Mouse (Mus musculus) left cerebral cortex, postnatal 14 days (tissue): ENCODE measurements around the gene Atp1a1. TPM values are rescaled to one million over a fixed set of nuclear protein-coding genes. Genes with fewer than 3 reads are reported as not detected.

ENCODE experiments used
- DNase-seq, 2 experiments: peaks; one replicate each; pipeline ENCODE4 v3.0.0; 2021 to 2022; ENCODE audit warnings: low spot score in 2 of 2, mixed read lengths in 1 of 2
- intact Hi-C: fragments of 180-260 bp; cut with DNase I; formaldehyde crosslinking; loops from one replicate; pipeline ENCODE4 v1.15.1; 2025
- long read RNA-seq, 2 experiments: library from polyadenylated mRNA; stranded (forward); transcript quantifications; one replicate each; pipeline ENCODE4 v2.0.0; 2021
- total RNA-seq, 2 experiments: library from RNA; stranded (reverse); gene quantifications; 2 replicates each; pipeline ENCODE4 v1.2.3; 2021

Gene Atp1a1
- total RNA-seq: 1,000 to 10,000 TPM; 1,135 to 1,354 TPM
- long read RNA-seq, experiment 1, transcript Atp1a1-201 (23 exons, 3,679 nt): major isoform, 186 of 257 reads
- long read RNA-seq, experiment 1, partial matches to known transcripts: 46 of 257 reads
- long read RNA-seq, experiment 1, other reads (novel, unspliced or antisense): 25 of 257 reads
- long read RNA-seq, experiment 2, transcript Atp1a1-201 (23 exons, 3,679 nt): major isoform, 140 of 243 reads
- long read RNA-seq, experiment 2, partial matches to known transcripts: 65 of 243 reads
- long read RNA-seq, experiment 2, other reads (novel, unspliced or antisense): 37 of 243 reads

GRCm38 (mm10) chr3:101604550-101605223 lies at the start of gene Atp1a1:
TSS of gene Atp1a1 (minus strand) at chr3:101604684.
- DNase-seq: peak; percentile 99
- intact Hi-C loops: loop anchor here (2.0 to 5.0 kb wide), 2 partner anchors 102 to 198 kb away; no protein-coding TSS in a partner anchor

GRCm38 (mm10) chr3:101653446-101653845 lies 49.0 kb upstream of the Atp1a1 start:
- peak; percentile 64 to 76 for DNase-seq
- intact Hi-C loops: no loop called here

GRCm38 (mm10) chr3:101652967-101653366 lies 48.5 kb upstream of the Atp1a1 start:
- intact Hi-C loops: no loop called here
- no peak for DNase-seq

GRCm38 (mm10) chr3:101650328-101650727 lies 45.8 kb upstream of the Atp1a1 start:
- DNase-seq: no peak
- intact Hi-C loops: no loop called here

- no peak for DNase-seq
- intact Hi-C loops: no loop called here
Measured at GRCm38 (mm10) chr3:101649271-101649670, 44.8 kb upstream of the Atp1a1 start.

GRCm38 (mm10) chr3:101648096-101648793 lies 43.8 kb upstream of the Atp1a1 start:
- intact Hi-C loops: no loop called here
- no peak for DNase-seq

GRCm38 (mm10) chr3:101646806-101647205 lies 42.3 kb upstream of the Atp1a1 start:
- intact Hi-C loops: no loop called here
- DNase-seq: no peak

- intact Hi-C loops: no loop called here
- DNase-seq: no peak
Measured at GRCm38 (mm10) chr3:101645569-101646106, 41.2 kb upstream of the Atp1a1 start.

GRCm38 (mm10) chr3:101644062-101644802 lies 39.7 kb upstream of the Atp1a1 start:
- intact Hi-C loops: no loop called here
- DNase-seq: no peak

- intact Hi-C loops: no loop called here
- DNase-seq: no peak
Measured at GRCm38 (mm10) chr3:101643264-101643663, 38.8 kb upstream of the Atp1a1 start.

- DNase-seq: no peak
- intact Hi-C loops: no loop called here
Measured at GRCm38 (mm10) chr3:101638223-101638622, 33.7 kb upstream of the Atp1a1 start.

- no peak for DNase-seq
- intact Hi-C loops: no loop called here
Measured at GRCm38 (mm10) chr3:101636510-101636909, 32.0 kb upstream of the Atp1a1 start.

- DNase-seq: no peak
- intact Hi-C loops: no loop called here
Measured at GRCm38 (mm10) chr3:101636086-101636485, 31.6 kb upstream of the Atp1a1 start.

GRCm38 (mm10) chr3:101634141-101634900 lies 29.8 kb upstream of the Atp1a1 start:
- peak; percentile 60 to 71 for DNase-seq
- intact Hi-C loops: no loop called here

GRCm38 (mm10) chr3:101628255-101628654 lies 23.8 kb upstream of the Atp1a1 start:
- DNase-seq: peak; percentile 28 to 69
- intact Hi-C loops: no loop called here

- intact Hi-C loops: no loop called here
- no peak for DNase-seq
Measured at GRCm38 (mm10) chr3:101624287-101624686, 19.8 kb upstream of the Atp1a1 start.

- DNase-seq: no peak
Measured at GRCm38 (mm10) chr3:101619017-101619416, 14.5 kb upstream of the Atp1a1 start.

GRCm38 (mm10) chr3:101618505-101618904 lies 14.0 kb upstream of the Atp1a1 start:
- no peak for DNase-seq
- intact Hi-C loops: no loop called here

More at GRCm38 (mm10) chr3:101619017-101619416, 14.5 kb upstream of the Atp1a1 start:
- intact Hi-C loops: no loop called here

GRCm38 (mm10) chr3:101617451-101617850 lies 13.0 kb upstream of the Atp1a1 start:
- intact Hi-C loops: no loop called here
- no peak for DNase-seq
